Mouse (Mus musculus) intestine, embryonic 16.5 days (tissue): ENCODE results near the gene St6galnac5. TPM values are rescaled to one million over a fixed set of nuclear protein-coding genes. Genes with fewer than 3 reads are reported as not detected.

Source experiments
- ATAC-seq: fragments of 200-750 bp; cut with Nextera tagmentation; 2 replicates; pipeline ENCODE4 v1.8.0; 2017; ENCODE audit warnings: moderate TSS enrichment, moderate library complexity
- H3K27ac ChIP-seq: fragments of 300-500 bp; sonication (generic); 2 replicates; pipeline ENCODE4 v1.5.1; 2014; ENCODE audit warnings: mild to moderate bottlenecking, low read length
- H3K27me3 ChIP-seq: fragments of 300-500 bp; sonication (generic); replicated peaks from 2 replicates; pipeline ENCODE4 v1.6.1; 2014; ENCODE audit warnings: low read length, control low read depth, mixed read lengths; ENCODE audit not compliant: control insufficient read depth, insufficient read depth
- H3K36me3 ChIP-seq: fragments of 300-500 bp; sonication (generic); 2 replicates; pipeline ENCODE4 v1.6.1; 2014; ENCODE audit warnings: low read length, control low read depth; ENCODE audit not compliant: control insufficient read depth, insufficient read depth
- H3K4me1 ChIP-seq: fragments of 300-500 bp; sonication (generic); 2 replicates; pipeline ENCODE4 v1.6.1; 2014; ENCODE audit warnings: low read length, control low read depth, mixed read lengths; ENCODE audit not compliant: control insufficient read depth, insufficient read depth
- H3K4me2 ChIP-seq: fragments of 300-500 bp; sonication (generic); 2 replicates; pipeline ENCODE4 v1.6.1; 2014; ENCODE audit warnings: low read depth, low read length, control low read depth
- H3K4me3 ChIP-seq: fragments of 300-500 bp; sonication (generic); 2 replicates; pipeline ENCODE4 v1.5.1; 2014; ENCODE audit warnings: mild to moderate bottlenecking, low read length
- H3K9ac ChIP-seq: fragments of 300-500 bp; sonication (generic); 2 replicates; pipeline ENCODE4 v1.6.1; 2014; ENCODE audit warnings: low read depth, low read length
- H3K9me3 ChIP-seq: fragments of 300-500 bp; sonication (generic); 2 replicates; pipeline ENCODE4 v1.6.1; 2016; ENCODE audit warnings: low read length, control low read depth; ENCODE audit not compliant: control insufficient read depth
- WGBS: fragments of 180-500 bp; shearing (Covaris S2); extraction: QIAGEN DNeasy Blood & Tissue Kit; methylation state at CpG from one replicate; pipeline ENCODE4 v1.1.7; 2014; 5-methylcytosine and 5-hydroxymethylcytosine counted together
- polyA plus RNA-seq: library from polyadenylated mRNA; unstranded; fragments of >200 nt; fragmentation: Nextera tagmentation; extraction: Ambion mirVana; gene quantifications from 2 replicates; pipeline ENCODE4 v1.2.1, GENCODE M21; 2015

Gene St6galnac5
- polyA plus RNA-seq, 1 experiment from 2014 or later, result 0.28 TPM

DNA sequence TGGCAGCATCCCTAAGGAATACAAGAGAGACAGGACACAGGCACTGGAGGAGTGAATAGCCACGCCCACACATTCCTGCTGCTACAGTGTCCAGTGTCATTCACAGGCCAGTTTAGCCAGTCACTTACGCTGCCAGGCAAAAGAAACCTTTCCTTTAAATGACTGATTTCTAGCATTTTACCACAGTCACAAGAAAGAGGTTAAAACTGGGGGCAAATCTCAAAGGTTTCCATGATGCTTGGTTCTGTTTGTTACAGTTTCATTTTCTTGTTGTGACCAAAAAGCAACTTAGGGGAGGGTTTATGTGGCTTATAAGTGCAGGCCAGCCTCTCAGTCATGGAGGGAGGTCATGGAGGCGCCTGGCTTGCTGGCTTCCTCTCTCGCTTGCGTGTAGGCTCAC is 74.4 kb downstream of the St6galnac5 start:
- H3K9ac ChIP-seq, result no peak overlapping the region
- H3K4me3 ChIP-seq, result no peak overlapping the region
- no peaks in the 10 kb centered on the region for H3K4me1 ChIP-seq
- 78% methylated on average over 5 of the region's 5 CpGs for WGBS
- H3K9me3 ChIP-seq, result no peaks in the 10 kb centered on the region
- no peaks in the 10 kb centered on the region for H3K36me3 ChIP-seq
- H3K27ac ChIP-seq, result no peak overlapping the region
- no peak overlapping the region for H3K4me2 ChIP-seq
- H3K27me3 ChIP-seq, result no peaks in the 10 kb centered on the region
- ATAC-seq, result no peak

DNA sequence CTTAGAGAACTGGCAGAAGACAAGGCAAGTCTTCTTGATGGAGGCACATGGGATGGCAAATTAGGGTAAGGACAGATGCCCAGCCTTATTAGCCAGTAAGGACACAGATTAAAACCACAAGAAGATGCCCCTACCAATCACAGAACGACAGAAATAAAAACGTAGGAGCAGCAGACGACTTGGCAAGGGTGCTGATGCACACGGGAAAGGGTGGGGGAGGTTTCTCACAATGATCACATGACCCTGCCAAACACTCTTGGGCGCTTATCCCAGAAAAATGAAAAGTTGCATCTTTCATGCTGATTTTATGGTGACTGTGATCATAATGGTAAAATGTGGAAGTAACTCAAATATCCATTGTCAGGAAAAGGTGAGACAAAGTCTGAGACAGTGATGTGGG is 75.0 kb downstream of the St6galnac5 start:
- H3K9me3 ChIP-seq, result no peaks in the 10 kb centered on the region
- no peaks in the 10 kb centered on the region for H3K4me1 ChIP-seq
- ATAC-seq, result no peak
- H3K9ac ChIP-seq, result no peak overlapping the region
- no peak overlapping the region for H3K4me3 ChIP-seq
- no peaks in the 10 kb centered on the region for H3K36me3 ChIP-seq
- H3K27me3 ChIP-seq, result no peaks in the 10 kb centered on the region
- H3K4me2 ChIP-seq, result no peak overlapping the region
- H3K27ac ChIP-seq, result no peak overlapping the region
- 68% methylated on average over 5 of the region's 5 CpGs for WGBS

DNA sequence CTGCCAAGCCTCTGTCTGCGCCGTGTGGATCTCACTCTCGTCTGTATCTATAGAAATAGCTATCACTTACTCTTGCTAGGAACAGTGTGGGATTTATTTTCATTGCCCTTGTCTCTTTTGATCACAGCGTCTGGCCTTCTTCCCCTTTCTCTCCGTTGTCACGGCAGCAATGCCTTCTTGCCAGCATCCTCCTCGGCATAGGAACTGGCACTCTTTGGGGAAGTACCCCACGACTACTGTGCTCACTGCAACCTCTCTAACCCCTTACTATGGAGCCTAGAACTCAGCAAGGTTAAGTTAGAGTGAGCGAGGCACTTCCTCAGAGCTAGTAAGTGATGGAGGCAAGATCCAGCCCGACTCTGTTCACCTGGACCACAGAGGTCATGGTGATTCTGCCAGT is 76.2 kb downstream of the St6galnac5 start:
- H3K36me3 ChIP-seq, result no peaks in the 10 kb centered on the region
- H3K4me1 ChIP-seq, result no peaks in the 10 kb centered on the region
- H3K27ac ChIP-seq, result no peak overlapping the region
- no peaks in the 10 kb centered on the region for H3K9me3 ChIP-seq
- H3K27me3 ChIP-seq, result no peaks in the 10 kb centered on the region
- H3K4me2 ChIP-seq, result no peak overlapping the region
- H3K4me3 ChIP-seq, result no peak overlapping the region
- ATAC-seq, result no peak
- no peak overlapping the region for H3K9ac ChIP-seq
- WGBS, result 76% methylated on average over 10 of the region's 10 CpGs

DNA sequence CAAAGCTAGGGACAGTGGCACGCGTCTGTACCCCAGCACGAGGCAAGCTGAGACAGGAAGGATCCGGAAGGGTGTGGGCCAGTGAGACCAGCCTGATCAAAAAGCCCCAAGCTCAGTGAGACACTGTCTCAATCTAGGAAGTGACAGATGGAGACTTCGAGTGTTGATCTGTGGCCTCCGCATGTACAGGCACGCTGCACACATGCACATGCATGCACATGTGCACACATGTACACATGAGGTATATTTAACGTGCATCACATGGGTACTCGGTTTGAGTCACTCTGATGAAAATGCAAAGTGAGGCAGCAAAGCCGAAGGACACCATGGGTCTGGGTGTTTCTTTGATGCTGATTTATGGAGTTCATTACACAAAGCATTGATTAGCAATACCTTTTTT is 77.0 kb downstream of the St6galnac5 start:
- ATAC-seq, result no peak
- H3K9me3 ChIP-seq, result no peaks in the 10 kb centered on the region
- H3K4me1 ChIP-seq, result no peaks in the 10 kb centered on the region
- H3K9ac ChIP-seq, result no peak overlapping the region
- no peaks in the 10 kb centered on the region for H3K27me3 ChIP-seq
- no peak overlapping the region for H3K4me3 ChIP-seq
- 94% methylated on average over 10 of the region's 10 CpGs for WGBS
- H3K36me3 ChIP-seq, result no peaks in the 10 kb centered on the region
- H3K27ac ChIP-seq, result no peak overlapping the region
- H3K4me2 ChIP-seq, result no peak overlapping the region

DNA sequence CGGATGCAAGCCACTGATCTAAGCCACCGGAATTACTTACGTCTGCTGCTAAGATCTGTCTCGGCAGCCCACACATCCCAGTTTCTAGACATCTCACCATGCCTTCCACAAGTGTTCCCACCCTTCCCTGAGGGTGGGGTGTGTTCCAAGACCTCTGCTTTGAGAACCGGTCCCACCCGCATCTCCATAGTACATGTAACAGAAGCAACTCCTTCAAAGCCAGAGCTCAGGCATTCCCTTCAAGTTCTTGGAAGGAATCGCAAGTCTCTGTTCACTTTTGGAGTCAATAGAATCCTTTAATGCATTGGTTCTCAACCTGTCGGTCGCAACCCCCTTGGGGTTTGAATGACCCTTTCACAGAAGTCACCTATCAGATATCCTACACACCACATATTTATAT is 83.1 kb downstream of the St6galnac5 start:
- no peak for ATAC-seq
- H3K9me3 ChIP-seq, result no peaks in the 10 kb centered on the region
- no peak overlapping the region for H3K9ac ChIP-seq
- H3K27me3 ChIP-seq, result no peaks in the 10 kb centered on the region
- no peaks in the 10 kb centered on the region for H3K4me1 ChIP-seq
- no peaks in the 10 kb centered on the region for H3K36me3 ChIP-seq
- no peak overlapping the region for H3K4me3 ChIP-seq
- WGBS, result 92% methylated on average over 9 of the region's 9 CpGs
- H3K4me2 ChIP-seq, result no peak overlapping the region
- H3K27ac ChIP-seq, result no peak overlapping the region

DNA sequence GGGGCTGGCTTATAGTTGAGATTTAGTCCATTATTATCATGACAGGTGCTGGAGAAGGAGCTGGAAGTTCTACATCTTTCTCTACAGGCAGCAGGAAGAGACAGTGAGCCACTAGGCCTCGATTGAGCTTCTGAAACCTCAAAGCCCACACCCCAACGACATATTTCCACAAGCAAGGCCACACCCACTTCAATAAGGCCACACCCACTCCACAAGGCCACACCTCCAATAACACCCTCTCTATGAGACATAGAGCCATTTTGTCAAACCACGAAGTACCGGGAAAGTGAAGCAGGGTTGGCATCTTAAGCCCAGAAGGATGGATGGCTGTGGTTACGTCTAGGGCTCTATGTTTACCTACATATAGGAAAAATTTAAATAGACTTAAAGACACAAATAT is 84.8 kb downstream of the St6galnac5 start:
- no peaks in the 10 kb centered on the region for H3K4me1 ChIP-seq
- H3K27ac ChIP-seq, result no peak overlapping the region
- H3K4me2 ChIP-seq, result no peak overlapping the region
- H3K4me3 ChIP-seq, result no peak overlapping the region
- no peak for ATAC-seq
- no peaks in the 10 kb centered on the region for H3K9me3 ChIP-seq
- H3K27me3 ChIP-seq, result no peaks in the 10 kb centered on the region
- H3K36me3 ChIP-seq, result no peaks in the 10 kb centered on the region
- WGBS, result 78% methylated on average over 5 of the region's 5 CpGs
- H3K9ac ChIP-seq, result no peak overlapping the region

DNA sequence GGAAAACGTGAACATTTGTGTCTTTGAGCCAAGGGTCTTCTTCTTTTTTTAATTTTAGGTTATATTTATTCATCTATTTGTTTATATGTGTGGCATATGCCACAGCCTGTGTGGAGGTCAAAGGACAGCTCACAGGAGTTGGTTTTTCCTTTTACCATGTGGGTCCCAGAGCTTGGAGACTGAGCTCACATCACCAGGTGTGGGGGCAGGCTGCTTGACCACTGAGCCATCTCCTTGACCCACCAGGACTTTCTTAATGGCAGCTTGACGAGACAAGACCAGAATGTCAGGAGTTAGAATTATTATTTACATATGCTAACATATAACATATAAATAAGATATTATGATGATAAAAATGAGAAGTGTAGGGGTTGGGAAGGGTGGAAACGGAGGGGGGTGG is 85.9 kb downstream of the St6galnac5 start:
- Histone ChIP-seq H3K27ac (no peak overlapping the region), H3K36me3 (no peaks in the 10 kb centered on the region), H3K4me1 (no peaks in the 10 kb centered on the region), H3K27me3 (no peaks in the 10 kb centered on the region), H3K9me3 (no peaks in the 10 kb centered on the region), H3K4me2 (no peak overlapping the region), H3K4me3 (no peak overlapping the region), H3K9ac (no peak overlapping the region)
- 69% methylated on average over 3 of the region's 3 CpGs for WGBS
- no peak for ATAC-seq

DNA sequence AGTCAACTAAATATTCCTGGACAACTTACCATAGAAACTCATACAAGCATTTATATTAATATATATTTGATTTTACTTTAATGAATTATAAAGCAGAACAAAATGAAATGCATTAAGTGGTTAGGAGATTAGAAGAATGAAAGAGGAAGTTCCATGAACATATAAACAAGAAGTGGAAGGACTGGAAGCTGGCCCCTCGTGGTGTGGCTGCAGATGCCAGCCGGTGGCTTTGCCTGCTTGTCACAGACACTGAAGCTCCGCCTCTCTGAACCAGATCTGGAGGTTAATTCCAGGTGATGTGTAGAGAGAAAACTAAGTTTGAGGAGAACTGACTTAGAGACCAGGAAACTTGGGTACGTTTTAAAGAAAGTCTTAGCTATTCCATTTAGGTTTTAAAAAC is 87.1 kb downstream of the St6galnac5 start:
- H3K36me3 ChIP-seq, result no peaks in the 10 kb centered on the region
- H3K4me3 ChIP-seq, result no peak overlapping the region
- no peak overlapping the region for H3K9ac ChIP-seq
- H3K27me3 ChIP-seq, result no peaks in the 10 kb centered on the region
- no peak overlapping the region for H3K27ac ChIP-seq
- ATAC-seq, result no peak
- no peaks in the 10 kb centered on the region for H3K9me3 ChIP-seq
- no peak overlapping the region for H3K4me2 ChIP-seq
- no peaks in the 10 kb centered on the region for H3K4me1 ChIP-seq
- WGBS, result 43% methylated on average over 4 of the region's 4 CpGs

DNA sequence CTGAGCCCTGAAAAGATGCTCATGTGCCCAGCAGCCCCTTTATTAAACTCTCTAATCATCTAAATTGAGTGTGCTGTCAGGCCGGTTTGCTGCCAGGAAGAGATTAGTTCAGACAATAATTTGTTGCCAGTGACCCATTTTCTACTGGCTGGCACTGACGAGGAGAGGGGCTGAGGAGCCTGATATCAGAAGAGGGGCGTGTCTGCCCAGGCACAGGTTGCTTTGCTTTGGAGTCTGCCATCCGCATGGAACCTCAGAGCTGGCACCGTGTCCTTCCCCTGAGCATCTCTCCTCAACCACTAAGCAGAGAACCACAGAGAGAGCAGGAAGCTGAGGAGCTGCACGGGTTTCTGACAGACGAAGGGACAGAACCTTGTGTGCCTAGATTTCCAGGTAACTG is 93.9 kb downstream of the St6galnac5 start:
- no peak for ATAC-seq
- H3K27ac ChIP-seq, result no peak overlapping the region
- H3K27me3 ChIP-seq, result no peaks in the 10 kb centered on the region
- no peak overlapping the region for H3K9ac ChIP-seq
- no peaks in the 10 kb centered on the region for H3K36me3 ChIP-seq
- H3K9me3 ChIP-seq, result no peaks in the 10 kb centered on the region
- H3K4me2 ChIP-seq, result no peak overlapping the region
- H3K4me1 ChIP-seq, result no peaks in the 10 kb centered on the region
- 68% methylated on average over 7 of the region's 7 CpGs for WGBS
- no peak overlapping the region for H3K4me3 ChIP-seq

DNA sequence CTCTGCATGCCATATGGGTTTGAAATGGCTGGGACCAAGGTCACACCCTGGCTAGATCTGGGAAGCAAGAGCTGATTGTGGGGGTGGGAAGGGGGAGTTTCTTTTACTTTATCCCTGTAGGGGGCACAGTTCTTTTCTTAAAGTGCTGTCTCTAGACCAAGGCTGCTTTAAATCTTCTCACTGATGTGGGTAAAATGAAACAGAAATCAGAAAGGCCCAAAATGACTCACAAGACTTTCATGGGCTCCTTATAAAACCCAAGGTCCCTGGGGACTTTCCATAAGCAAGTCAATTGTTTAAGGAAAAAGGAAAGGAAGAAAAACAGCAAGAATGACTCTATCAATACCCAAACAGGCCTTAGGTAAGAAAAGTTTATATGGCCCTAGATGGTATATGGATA is 95.3 kb downstream of the St6galnac5 start:
- Histone ChIP-seq H3K27ac (no peak overlapping the region), H3K9me3 (no peaks in the 10 kb centered on the region), H3K4me3 (no peak overlapping the region), H3K4me1 (peaks cover 1% of the 10 kb centered on the region; the same call in 1 of the 2 replicates), H3K4me2 (no peak overlapping the region), H3K9ac (no peak overlapping the region), H3K27me3 (no peaks in the 10 kb centered on the region), H3K36me3 (no peaks in the 10 kb centered on the region)
- no peak for ATAC-seq
